Mouse (Mus musculus): ENCODE measurements around the gene Mpp5.

GRCm38 (mm10) chr12:78860921-78861495 is 112.3 kb downstream of the Mpp5 start:
- TF ChIP-seq CTCF (IDR thresholded peaks at IDR 0.05; ENCODE audit: extremely low read depth, insufficient read depth, low read length) (no peak), POLR2A (IDR thresholded peaks at IDR 0.05; ENCODE audit: extremely low read depth, insufficient read depth, low read length) (no peak)
